Mouse (Mus musculus): ENCODE measurements around the gene Rhbdd3. TPM values are rescaled to one million over a fixed set of nuclear protein-coding genes. Genes with fewer than 3 reads are reported as not detected.

Gene Rhbdd3
- polyA plus RNA-seq (2017; shearing (Covaris generic)) = 11.0 TPM

GRCm38 (mm10) chr11:5098736-5099542, at the start of gene Rhbdd3, which contains the start of gene Ewsr1:
TSS of gene Rhbdd3 (plus strand) at chr11:5098926.
TSS of gene Ewsr1 (minus strand) at chr11:5099266.

DNA sequence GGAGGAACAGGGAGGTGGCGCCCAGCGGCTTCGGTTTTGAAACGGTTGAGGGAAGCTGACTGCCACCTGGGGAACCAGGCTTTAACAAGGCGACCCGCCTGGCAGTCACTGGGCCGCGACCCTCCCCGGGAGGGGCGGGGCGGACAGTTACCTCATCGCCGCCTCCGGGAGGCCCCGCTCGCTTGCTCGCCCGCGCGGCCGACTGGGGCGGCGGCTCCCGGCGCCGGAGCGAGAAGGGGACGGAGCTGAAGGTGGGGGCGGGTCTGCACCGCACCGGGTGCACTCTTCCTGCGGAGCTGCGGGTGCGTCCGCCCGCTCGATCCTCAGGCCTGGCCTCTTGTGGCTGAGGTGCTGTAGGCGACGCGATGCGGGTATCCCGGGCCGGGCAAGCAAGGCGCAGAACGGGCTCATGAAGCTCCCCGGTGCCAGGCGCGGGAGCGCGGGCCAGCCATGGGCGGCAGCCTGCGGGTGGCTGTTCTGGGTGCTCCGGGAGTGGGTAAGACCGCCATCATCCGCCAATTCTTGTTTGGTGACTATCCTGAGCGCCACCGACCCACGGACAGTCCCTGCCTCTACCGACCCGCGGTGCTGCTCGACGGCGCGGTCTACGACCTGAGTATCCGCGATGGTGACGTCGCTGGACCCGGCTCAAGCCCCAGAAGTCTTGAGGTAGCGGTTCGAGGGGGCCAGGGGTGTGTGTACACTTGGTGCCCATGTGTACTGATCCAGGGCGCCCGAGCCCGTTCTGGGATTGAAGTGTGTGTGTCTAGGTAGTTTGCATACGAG, 40.7 kb upstream of the Rhbdd3 start, which contains the start of gene Rasl10a:
Rasl10a (plus strand) TSS at position 273 of the 786 bp plus-strand sequence.

DNA sequence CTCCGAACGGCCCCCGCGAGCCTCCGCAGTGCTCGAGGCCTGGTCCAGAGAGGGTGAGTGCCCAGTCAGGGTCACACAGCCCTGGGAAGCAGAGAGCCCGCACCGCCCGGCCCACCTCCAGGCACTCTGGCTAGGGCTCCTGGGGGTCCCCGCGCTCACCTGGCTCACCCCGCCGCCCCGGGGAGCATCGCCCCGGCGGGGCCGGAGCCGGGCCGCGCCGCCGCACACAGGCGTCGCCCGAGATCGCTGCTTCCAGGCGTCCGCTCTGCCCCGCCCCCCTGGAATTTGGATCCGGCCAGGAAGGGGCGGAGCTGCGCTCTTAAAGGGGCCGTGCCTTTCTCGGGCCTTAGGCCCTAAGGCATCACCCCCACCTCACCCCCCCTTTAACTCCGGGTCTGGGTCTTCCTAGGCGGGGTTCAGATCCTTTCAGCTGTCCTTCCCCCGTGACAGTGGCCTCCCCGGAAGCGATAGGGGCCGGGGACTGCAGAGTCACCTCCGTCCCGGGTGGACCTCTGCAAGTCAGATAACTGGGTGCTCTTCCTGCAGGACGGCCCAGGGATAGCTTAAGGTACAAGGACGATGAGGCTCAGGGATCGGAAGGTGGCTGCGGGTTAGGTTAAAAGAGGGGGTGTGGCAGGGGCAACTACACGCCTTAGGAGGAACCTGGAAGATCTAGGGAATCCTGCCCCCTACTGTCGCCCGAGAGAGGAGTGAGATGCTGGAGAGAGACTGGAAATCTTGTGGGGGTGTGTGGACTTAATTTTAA, 33.5 kb upstream of the Rhbdd3 start, which contains the start of gene Gas2l1:
Gas2l1 (minus strand) TSS at position 272 of the 766 bp plus-strand sequence.

GRCm38 (mm10) chr11:5151680-5152337, 53.1 kb downstream of the Rhbdd3 start, which contains the start of gene Emid1:
TSS of gene Emid1 (minus strand) at chr11:5152257.

Other genes with a start within 250 kb of the Rhbdd3 start
- gene Nf2, start 249.4 kb upstream of the Rhbdd3 start, polyA plus RNA-seq (2017; shearing (Covaris generic)) = 59.9 TPM
- gene Nipsnap1, start 225.0 kb upstream of the Rhbdd3 start, polyA plus RNA-seq (2017; shearing (Covaris generic)) = 50.1 TPM
- gene Thoc5, start 203.6 kb upstream of the Rhbdd3 start, polyA plus RNA-seq (2017; shearing (Covaris generic)) = 58.8 TPM
- 6.6 TPM for gene Nefh, start 150.9 kb upstream of the Rhbdd3 start, polyA plus RNA-seq (2017; shearing (Covaris generic))
- 125 TPM for gene Ap1b1, start 112.1 kb upstream of the Rhbdd3 start, polyA plus RNA-seq (2017; shearing (Covaris generic))
- not detected for gene Rasl10a, start 40.8 kb upstream of the Rhbdd3 start, polyA plus RNA-seq (2017; shearing (Covaris generic))
- gene Gas2l1, start 33.6 kb upstream of the Rhbdd3 start, polyA plus RNA-seq (2017; shearing (Covaris generic)) = 2.5 TPM
- gene Ewsr1, start 340 bp downstream of the Rhbdd3 start, polyA plus RNA-seq (2017; shearing (Covaris generic)) = 905 TPM
- gene Emid1, start 53.3 kb downstream of the Rhbdd3 start, polyA plus RNA-seq (2017; shearing (Covaris generic)) = 1.5 TPM
- gene Kremen1, start 162.6 kb downstream of the Rhbdd3 start, polyA plus RNA-seq (2017; shearing (Covaris generic)) = 3.9 TPM

All from inflammation-experienced regulatory T-cells, adult 16 weeks (primary cell).